Mouse (Mus musculus) neural tube, embryonic 12.5 days (tissue): ENCODE results near the gene Prss57. TPM values are rescaled to one million over a fixed set of nuclear protein-coding genes. Genes with fewer than 3 reads are reported as not detected.

ENCODE experiments used
- ATAC-seq: fragments of 200-750 bp; cut with Nextera tagmentation; 2 replicates; pipeline ENCODE4 v1.8.0; 2017; ENCODE audit warnings: low read depth, mild to moderate bottlenecking, moderate TSS enrichment, moderate library complexity; ENCODE audit not compliant: low FRiP score
- H3K27ac ChIP-seq: fragments of 300-500 bp; sonication (generic); 2 replicates; pipeline ENCODE4 v1.5.1; 2016
- H3K27me3 ChIP-seq: fragments of 300-500 bp; sonication (generic); replicated peaks from 2 replicates; pipeline ENCODE4 v1.6.1; 2016; ENCODE audit warnings: mild to moderate bottlenecking
- H3K36me3 ChIP-seq: fragments of 300-500 bp; sonication (generic); 2 replicates; pipeline ENCODE4 v1.6.1; 2016; ENCODE audit warnings: mild to moderate bottlenecking
- H3K4me1 ChIP-seq: fragments of 300-500 bp; sonication (generic); 2 replicates; pipeline ENCODE4 v1.6.1; 2016
- H3K4me2 ChIP-seq: fragments of 300-500 bp; sonication (generic); replicated peaks from 2 replicates; pipeline ENCODE4 v1.6.1; 2016; ENCODE audit warnings: mild to moderate bottlenecking
- H3K4me3 ChIP-seq: fragments of 300-500 bp; sonication (generic); 2 replicates; pipeline ENCODE4 v1.5.1; 2016
- H3K9ac ChIP-seq: fragments of 300-500 bp; sonication (generic); 2 replicates; pipeline ENCODE4 v1.6.1; 2016; ENCODE audit warnings: mild to moderate bottlenecking
- H3K9me3 ChIP-seq: fragments of 300-500 bp; sonication (generic); 2 replicates; pipeline ENCODE4 v1.6.1; 2016; ENCODE audit warnings: mild to moderate bottlenecking
- WGBS: fragments of 180-500 bp; shearing (Covaris S2); methylation state at CpG from one replicate; pipeline ENCODE4 v1.1.7; 2016; 5-methylcytosine and 5-hydroxymethylcytosine counted together
- polyA plus RNA-seq: library from polyadenylated mRNA; unstranded; fragments of >200 nt; fragmentation: Nextera tagmentation; extraction: Ambion mirVana; gene quantifications from 2 replicates; pipeline ENCODE4 v1.2.1, GENCODE M21; 2016

The Prss57 gene
- polyA plus RNA-seq, 1 experiment from 2014 or later, result 0.16 TPM

- no peak for ATAC-seq
- Histone ChIP-seq H3K9ac (peak within 1 kb of the TSS; percentile 43), H3K36me3 (no peaks in the 10 kb centered on the region), H3K27me3 (peaks cover 51% of the 10 kb centered on the region), H3K9me3 (0 out of 2 replicates have a peak, but pooled peaks cover 6% of the 10 kb centered on the region), H3K4me1 (peaks cover 38% of the 10 kb centered on the region), H3K4me3 (peak within 1 kb of the TSS; percentile 31), H3K4me2 (peak within 1 kb of the TSS; percentile 62), H3K27ac (no peak within 1 kb of the TSS)
- WGBS, result 2% methylated on average over 39 of the region's 39 CpGs
Measured at GRCm38 (mm10) chr10:79777103-79777531, 13.6 kb downstream of the Prss57 start, which contains the start of gene Fstl3. Gene Fstl3 (plus strand): TSS chr10:79777272.

- peaks cover 35% of the 10 kb centered on the region for H3K27me3 ChIP-seq
Measured at GRCm38 (mm10) chr10:79774486-79775279, 16.1 kb downstream of the Prss57 start.

GRCm38 (mm10) chr10:79773208-79773607, 17.6 kb downstream of the Prss57 start:
- H3K27ac ChIP-seq, result no peak overlapping the region
- H3K36me3 ChIP-seq, result no peaks in the 10 kb centered on the region
- H3K9ac ChIP-seq, result no peak overlapping the region
- no peak overlapping the region for H3K4me3 ChIP-seq
- H3K4me2 ChIP-seq, result no peak overlapping the region
- 0 out of 2 replicates have a peak, but pooled peaks cover 6% of the 10 kb centered on the region for H3K9me3 ChIP-seq
- WGBS, result 95% methylated on average over 2 of the region's 2 CpGs
- peaks cover 15% of the 10 kb centered on the region for H3K4me1 ChIP-seq
- no peak for ATAC-seq
- H3K27me3 ChIP-seq, result peaks cover 21% of the 10 kb centered on the region

More at GRCm38 (mm10) chr10:79774486-79775279, 16.1 kb downstream of the Prss57 start:
- 73% methylated on average over 5 of the region's 5 CpGs for whole genome bisulfite sequencing
- Histone ChIP-seq H3K4me3 (no peak overlapping the region), H3K9me3 (0 out of 2 replicates have a peak, but pooled peaks cover 6% of the 10 kb centered on the region), H3K4me1 (peaks cover 22% of the 10 kb centered on the region), H3K9ac (no peak overlapping the region), H3K4me2 (no peak overlapping the region), H3K27ac (no peak overlapping the region), H3K36me3 (no peaks in the 10 kb centered on the region)
- ATAC-seq, result no peak

- H3K27ac ChIP-seq, result no peak overlapping the region
- H3K4me2 ChIP-seq, result no peak overlapping the region
- peaks cover 12% of the 10 kb centered on the region for H3K27me3 ChIP-seq
- ATAC-seq, result no peak
- H3K9me3 ChIP-seq, result 0 out of 2 replicates have a peak, but pooled peaks cover 6% of the 10 kb centered on the region
- no peaks in the 10 kb centered on the region for H3K36me3 ChIP-seq
- no peak overlapping the region for H3K9ac ChIP-seq
- 89% methylated on average over 3 of the region's 3 CpGs for WGBS
- peaks cover 12% of the 10 kb centered on the region for H3K4me1 ChIP-seq
- no peak overlapping the region for H3K4me3 ChIP-seq
Measured at GRCm38 (mm10) chr10:79772320-79772719, 18.4 kb downstream of the Prss57 start.

- 46% methylated on average over 4 of the region's 4 CpGs for WGBS
- H3K9me3 ChIP-seq, result no peaks in the 10 kb centered on the region
- H3K27ac ChIP-seq, result no peak overlapping the region
- H3K4me2 ChIP-seq, result no peak overlapping the region
- no peak overlapping the region for H3K4me3 ChIP-seq
- ATAC-seq, result no peak
- no peaks in the 10 kb centered on the region for H3K36me3 ChIP-seq
- no peak overlapping the region for H3K9ac ChIP-seq
- no peaks in the 10 kb centered on the region; the same call in 1 of the 2 replicates for H3K27me3 ChIP-seq
- peaks cover 23% of the 10 kb centered on the region for H3K4me1 ChIP-seq
Measured at GRCm38 (mm10) chr10:79769329-79769728, 21.4 kb downstream of the Prss57 start.

- H3K27ac ChIP-seq, result no peak overlapping the region
- WGBS, result under 1% methylated on average over 5 of the region's 5 CpGs
- no peak overlapping the region for H3K9ac ChIP-seq
- no peaks in the 10 kb centered on the region; the same call in 1 of the 2 replicates for H3K27me3 ChIP-seq
- no peaks in the 10 kb centered on the region for H3K9me3 ChIP-seq
- no peaks in the 10 kb centered on the region for H3K36me3 ChIP-seq
- H3K4me3 ChIP-seq, result no peak overlapping the region
- 0 out of 2 replicates have a peak overlapping the region, but pooled peaks have one; percentile 97 for H3K4me2 ChIP-seq
- ATAC-seq, result no peak
- peaks cover 23% of the 10 kb centered on the region for H3K4me1 ChIP-seq
Measured at GRCm38 (mm10) chr10:79768400-79768799, 22.4 kb downstream of the Prss57 start.

- Histone ChIP-seq H3K9me3 (no peaks in the 10 kb centered on the region), H3K27ac (peak overlapping the region; percentile 70), H3K4me1 (peaks cover 23% of the 10 kb centered on the region), H3K36me3 (no peaks in the 10 kb centered on the region; the same call in 1 of the 2 replicates), H3K9ac (peak overlapping the region; percentile 93), H3K4me2 (peak overlapping the region; percentile 97), H3K4me3 (peak overlapping the region; percentile 95), H3K27me3 (no peaks in the 10 kb centered on the region; the same call in 1 of the 2 replicates)
- peak; percentile 85 for ATAC-seq
- WGBS, result 12% methylated on average over 40 of the region's 40 CpGs
Measured at GRCm38 (mm10) chr10:79767372-79768244, 23.2 kb downstream of the Prss57 start.

GRCm38 (mm10) chr10:79766508-79767325, 24.0 kb downstream of the Prss57 start, which contains the start of gene Rnf126:
Gene Rnf126 (minus strand): TSS chr10:79766952.
- peak; percentile 92 for ATAC-seq
- Histone ChIP-seq H3K27ac (peak within 1 kb of the TSS; percentile 77), H3K4me1 (peaks cover 23% of the 10 kb centered on the region), H3K4me2 (peak within 1 kb of the TSS; percentile 97), H3K4me3 (peak within 1 kb of the TSS; percentile 95), H3K9ac (peak within 1 kb of the TSS; percentile 93), H3K9me3 (no peaks in the 10 kb centered on the region), H3K36me3 (peaks cover 9% of the 10 kb centered on the region), H3K27me3 (no peaks in the 10 kb centered on the region; the same call in 1 of the 2 replicates)
- WGBS, result under 1% methylated on average over 101 of the region's 101 CpGs

GRCm38 (mm10) chr10:79766001-79766507, 24.7 kb downstream of the Prss57 start:
- WGBS, result 8% methylated on average over 16 of the region's 16 CpGs
- peak; percentile 12 for ATAC-seq
- peaks cover 23% of the 10 kb centered on the region for H3K4me1 ChIP-seq

GRCm38 (mm10) chr10:79765228-79765745, 25.5 kb downstream of the Prss57 start:
- Histone ChIP-seq H3K27me3 (no peaks in the 10 kb centered on the region), H3K9me3 (no peaks in the 10 kb centered on the region), H3K4me3 (peak overlapping the region; percentile 95), H3K4me1 (peaks cover 23% of the 10 kb centered on the region), H3K36me3 (peaks cover 23% of the 10 kb centered on the region), H3K27ac (no peak overlapping the region), H3K4me2 (peak overlapping the region; percentile 97), H3K9ac (peak overlapping the region; percentile 93)
- no peak for ATAC-seq
- WGBS, result 76% methylated on average over 2 of the region's 2 CpGs

More at GRCm38 (mm10) chr10:79766001-79766507, 24.7 kb downstream of the Prss57 start:
- Histone ChIP-seq H3K9ac (peak overlapping the region; percentile 93), H3K4me3 (peak overlapping the region; percentile 95), H3K27ac (peak overlapping the region; percentile 77; the same call in 1 of the 2 replicates), H3K36me3 (peaks cover 15% of the 10 kb centered on the region), H3K9me3 (no peaks in the 10 kb centered on the region), H3K4me2 (peak overlapping the region; percentile 97), H3K27me3 (no peaks in the 10 kb centered on the region; the same call in 1 of the 2 replicates)
